Mouse (Mus musculus): Measurements from ENCODE around the gene Thg1l.

GRCm38 (mm10) chr11:45927456-45927855 lies 27.8 kb downstream of the Thg1l start:
- TF ChIP-seq POLR2A (IDR thresholded peaks at IDR 0.05; ENCODE audit: low read depth, low read length) (no peak), CTCF (conservative IDR thresholded peaks at IDR 0.05; ENCODE audit: insufficient read depth, insufficient read length, low read depth, low read length) (no peak)
